Mouse (Mus musculus): ENCODE data around the gene Tapt1. TPM values are rescaled to one million over a fixed set of nuclear protein-coding genes. Genes with fewer than 3 reads are reported as not detected.
"Not testable (repeated sequence)": the region's sequence is repeated elsewhere in the genome, so short reads cannot be mapped to it uniquely, and the experiment has no call there.

Tapt1 gene
- total RNA-seq (2021), result 10 to 100 TPM; 51.6 to 53.9 TPM
- long read RNA-seq, experiment 1, transcript Tapt1-201 (14 exons, 3,513 nt), result major isoform, 41 of 58 reads
- long read RNA-seq, experiment 1, partial matches to known transcripts, result 2 of 58 reads
- long read RNA-seq, experiment 1, other reads (novel, unspliced or antisense), result 14 of 58 reads
- long read RNA-seq, experiment 2, transcript Tapt1-201 (14 exons, 3,513 nt), result major isoform, 42 of 60 reads
- long read RNA-seq, experiment 2, partial matches to known transcripts, result 0 of 60 reads
- long read RNA-seq, experiment 2, other reads (novel, unspliced or antisense), result 18 of 60 reads

DNA sequence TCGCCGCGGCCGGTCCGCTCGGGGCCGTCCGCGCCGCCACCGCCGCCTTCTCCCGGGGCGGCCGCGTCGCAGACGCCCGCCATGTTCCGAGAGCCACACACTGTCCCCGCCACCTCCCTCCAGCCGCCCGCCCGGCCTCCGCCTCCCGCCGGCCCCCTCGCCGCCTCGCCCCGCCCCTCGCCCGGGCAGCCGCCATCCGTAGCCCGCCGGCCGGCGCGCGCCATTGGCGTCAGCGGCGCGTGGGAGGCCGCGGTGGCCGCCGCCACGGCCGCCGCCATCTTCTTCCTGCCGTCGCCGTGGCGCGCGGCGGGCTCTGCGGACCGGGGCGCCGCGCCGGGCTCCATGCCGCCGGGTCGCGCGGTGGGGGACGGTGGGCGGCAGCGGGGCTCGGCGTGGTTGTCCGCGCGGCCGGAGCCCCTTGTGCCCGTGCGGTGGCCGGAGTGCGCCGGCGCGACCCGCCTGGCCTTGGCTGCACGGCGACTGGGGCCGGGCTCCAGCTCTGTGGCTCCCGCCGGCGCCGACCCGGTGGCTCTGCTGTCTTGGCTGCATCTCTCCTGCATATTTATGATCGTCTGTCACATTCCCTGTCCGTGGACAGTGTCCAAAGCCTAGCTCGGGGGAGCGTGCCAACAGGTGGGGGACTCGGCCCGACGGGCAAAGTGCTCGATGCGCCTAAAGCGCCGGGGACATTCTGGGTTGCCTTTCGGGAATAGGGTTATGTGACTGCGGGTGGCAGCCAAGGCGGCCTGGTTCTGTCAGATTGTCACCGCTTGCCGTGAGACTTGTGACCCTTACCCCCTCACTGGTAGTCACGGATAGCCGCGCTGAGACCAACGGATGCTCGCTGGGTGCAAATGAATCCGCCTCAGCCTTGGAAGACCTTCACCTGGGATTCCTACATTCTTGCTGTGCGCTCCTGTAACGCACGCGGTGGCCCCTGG lies at the start of gene Tapt1:
TSS of gene Tapt1 (minus strand) at position 106 of the 941 bp plus-strand sequence.
- H3K4me3 ChIP-seq, result peak within 1 kb of the TSS; percentile 84
- intact Hi-C loops (cut with DNase I), result loop anchor here (2.0 kb wide), 1 partner anchor 30 kb away; no protein-coding TSS in a partner anchor
- no peak for TF ChIP-seq CTCF (IDR thresholded peaks at IDR 0.05)
- H3K27ac ChIP-seq, result peak within 1 kb of the TSS; percentile 80
- peak; percentile 89 to 91 for DNase-seq (ENCODE audit: extremely low spot score in 1 of 2, low spot score in 2 of 2)

DNA sequence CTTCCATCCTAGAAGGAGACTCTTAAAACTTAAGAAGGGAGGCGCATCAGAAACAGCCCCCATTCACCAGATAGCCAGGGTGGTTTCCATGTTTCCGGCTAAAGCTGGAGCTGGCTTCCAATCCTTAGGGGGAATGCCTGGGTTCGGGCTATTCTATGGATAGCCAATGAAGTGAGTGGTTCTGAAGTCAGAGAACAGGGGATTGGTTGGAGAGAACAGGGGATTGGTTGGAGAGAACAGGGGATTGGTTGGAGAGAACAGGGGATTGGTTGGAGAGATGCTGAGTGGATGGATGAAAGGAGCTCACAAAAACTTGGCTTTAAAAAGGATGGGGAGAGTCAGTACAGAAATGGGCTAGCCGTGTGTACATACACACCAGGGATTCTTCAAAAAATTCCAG lies 45.1 kb upstream of the Tapt1 start:
- no peak overlapping the region for H3K4me3 ChIP-seq
- DNase-seq (ENCODE audit: extremely low spot score in 1 of 2, low spot score in 2 of 2), result no peak
- intact Hi-C loops (cut with DNase I), result loop anchor here (2.0 kb wide), 1 partner anchor 377 kb away; no protein-coding TSS in a partner anchor
- no peak for TF ChIP-seq CTCF (IDR thresholded peaks at IDR 0.05)
- no peak overlapping the region for H3K27ac ChIP-seq

DNA sequence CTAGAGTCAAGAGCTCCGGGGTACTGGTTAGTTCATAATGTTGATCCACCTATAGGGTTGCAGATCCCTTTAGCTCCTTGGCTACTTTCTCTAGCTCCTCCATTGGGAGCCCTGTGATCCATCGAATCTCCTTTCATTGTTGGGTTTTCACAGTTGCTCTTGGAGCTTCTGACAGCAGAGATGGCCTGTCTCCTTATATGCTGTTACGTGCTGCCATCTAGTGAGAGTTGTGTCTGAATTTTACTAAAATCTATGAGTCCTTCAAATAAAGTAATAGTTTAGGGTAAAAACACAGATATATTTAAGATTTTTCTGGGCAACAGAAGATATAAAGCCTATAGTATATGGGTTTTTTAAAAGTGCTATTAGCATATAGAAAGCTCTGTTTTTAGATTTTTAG lies 42.1 kb upstream of the Tapt1 start:
- not testable (repeated sequence) for H3K4me3 ChIP-seq; H3K27ac ChIP-seq; DNase-seq (ENCODE audit: extremely low spot score in 1 of 2, low spot score in 2 of 2)
- TF ChIP-seq CTCF (IDR thresholded peaks at IDR 0.05), result peak; percentile 68
- intact Hi-C loops (cut with DNase I), result loop anchor here (1.0 to 5.0 kb wide), 5 partner anchors 38 to 596 kb away; no protein-coding TSS in a partner anchor

DNA sequence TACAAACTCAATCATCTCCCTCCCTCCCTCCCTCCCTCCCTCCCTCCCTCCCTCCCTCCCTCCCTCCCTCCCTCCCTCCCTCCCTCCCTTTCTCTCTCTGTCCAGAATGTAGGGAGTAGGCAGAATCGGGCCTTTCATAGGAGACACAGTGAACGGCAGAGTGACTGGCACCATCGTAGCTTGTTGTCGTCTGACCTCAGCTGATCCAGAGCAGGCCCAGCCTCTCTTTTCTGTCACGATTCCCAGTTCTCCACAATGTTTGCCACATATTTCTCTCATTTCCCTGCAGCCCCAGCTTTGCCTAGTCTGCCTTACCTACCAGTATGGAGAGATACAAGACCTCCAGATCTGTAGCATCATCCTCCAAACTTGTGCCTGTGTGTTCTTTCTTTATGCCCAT lies 35.3 kb upstream of the Tapt1 start:
- H3K4me3 ChIP-seq, result no peak overlapping the region
- H3K27ac ChIP-seq, result no peak overlapping the region
- TF ChIP-seq CTCF (IDR thresholded peaks at IDR 0.05), result no peak
- intact Hi-C loops (cut with DNase I), result no loop called here
- DNase-seq (ENCODE audit: extremely low spot score in 1 of 2, low spot score in 2 of 2), result no peak

DNA sequence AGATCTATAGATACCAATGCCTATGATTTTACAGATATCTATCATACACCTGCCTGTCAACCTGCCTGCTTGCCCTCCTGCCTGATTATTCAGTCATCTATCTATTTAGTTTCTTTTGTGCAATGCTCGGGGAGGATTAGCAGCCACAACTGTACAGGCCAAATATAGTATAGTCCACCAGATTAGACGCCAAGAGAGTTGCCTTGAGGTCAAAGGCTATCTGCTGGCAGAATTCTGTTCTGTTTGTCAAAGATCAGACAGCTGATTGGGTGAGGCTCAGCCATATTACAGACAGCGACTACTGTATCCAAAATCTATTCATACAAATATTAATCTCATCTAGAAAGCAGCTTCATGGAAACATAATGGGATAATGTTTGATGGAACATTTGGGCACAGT lies 34.7 kb upstream of the Tapt1 start:
- TF ChIP-seq CTCF (IDR thresholded peaks at IDR 0.05), result no peak
- intact Hi-C loops (cut with DNase I), result no loop called here
- DNase-seq (ENCODE audit: extremely low spot score in 1 of 2, low spot score in 2 of 2), result no peak
- Histone ChIP-seq H3K4me3 (no peak overlapping the region), H3K27ac (no peak overlapping the region)

DNA sequence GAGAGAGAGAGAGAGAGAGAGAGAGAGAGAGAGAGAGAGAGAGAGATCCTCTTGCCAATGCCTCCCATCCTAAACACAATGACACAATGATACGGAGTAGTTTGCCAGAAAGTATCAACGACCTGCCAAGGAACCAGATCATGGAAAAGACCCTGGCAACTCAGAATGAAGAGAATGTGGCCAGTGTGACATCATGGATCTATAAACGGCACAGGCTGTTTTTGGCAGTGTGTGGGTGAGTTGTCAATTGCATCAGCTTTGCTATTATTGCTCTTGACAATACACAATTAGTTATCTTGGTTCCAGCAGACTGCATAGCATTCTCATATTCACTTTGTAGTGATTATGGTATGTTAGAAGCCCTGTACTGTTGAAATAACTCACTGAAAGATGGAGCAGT lies 33.3 kb upstream of the Tapt1 start:
- intact Hi-C loops (cut with DNase I), result loop anchor here (5.0 kb wide), 1 partner anchor 92 kb away; no protein-coding TSS in a partner anchor
- H3K4me3 ChIP-seq, result no peak overlapping the region
- H3K27ac ChIP-seq, result no peak overlapping the region
- DNase-seq (ENCODE audit: extremely low spot score in 1 of 2, low spot score in 2 of 2), result no peak
- no peak for TF ChIP-seq CTCF (IDR thresholded peaks at IDR 0.05)

DNA sequence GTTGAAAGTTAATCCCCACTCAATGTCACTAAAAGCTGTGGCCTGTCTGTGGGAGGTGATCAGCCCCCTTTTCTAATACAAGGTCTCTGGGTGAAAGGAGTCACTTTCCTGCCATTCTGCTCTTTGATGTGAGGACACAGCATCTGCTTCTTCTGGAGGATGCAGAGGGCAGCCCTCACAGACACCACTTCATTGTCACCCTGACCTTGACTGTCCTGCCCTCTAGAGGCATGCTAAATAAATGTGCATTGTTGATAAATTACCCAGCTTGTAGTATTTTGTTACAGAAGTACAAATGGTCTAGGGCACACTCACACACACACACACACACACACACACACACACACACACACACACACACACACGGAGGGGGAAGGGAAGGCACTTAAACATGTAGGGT lies 31.7 kb upstream of the Tapt1 start:
- TF ChIP-seq CTCF (IDR thresholded peaks at IDR 0.05), result no peak
- Histone ChIP-seq H3K4me3 (no peak overlapping the region), H3K27ac (no peak overlapping the region)
- DNase-seq (ENCODE audit: extremely low spot score in 1 of 2, low spot score in 2 of 2), result no peak
- intact Hi-C loops (cut with DNase I), result loop anchor here (5.0 kb wide), 1 partner anchor 91 kb away; no protein-coding TSS in a partner anchor

DNA sequence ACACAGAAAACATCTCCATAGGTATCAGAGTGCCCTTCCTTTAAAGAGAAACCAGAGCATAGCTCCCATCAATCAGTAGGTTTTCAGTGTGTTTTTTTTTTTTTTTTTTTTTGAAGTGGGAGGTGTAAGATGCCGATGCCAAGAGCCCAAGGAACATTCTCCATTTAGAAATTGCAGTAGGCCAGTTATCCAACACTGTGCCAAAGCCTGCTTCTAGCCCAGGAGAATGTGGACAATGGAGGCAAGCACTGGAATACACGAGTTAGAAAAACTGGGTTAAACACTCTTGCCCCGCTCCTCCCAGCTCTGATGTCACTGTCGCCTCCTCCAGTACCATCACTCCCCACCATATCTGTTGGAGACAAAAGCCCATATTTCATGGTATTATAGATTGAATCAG lies 31.0 kb upstream of the Tapt1 start:
- intact Hi-C loops (cut with DNase I), result loop anchor here (2.0 to 5.0 kb wide), 2 partner anchors 31 to 90 kb away; partner anchors contain the start of gene Tapt1
- Histone ChIP-seq H3K27ac (0 out of 2 replicates have a peak overlapping the region, but pooled peaks have one; percentile 30), H3K4me3 (no peak overlapping the region)
- TF ChIP-seq CTCF (IDR thresholded peaks at IDR 0.05), result no peak
- DNase-seq (ENCODE audit: extremely low spot score in 1 of 2, low spot score in 2 of 2), result no peak

DNA sequence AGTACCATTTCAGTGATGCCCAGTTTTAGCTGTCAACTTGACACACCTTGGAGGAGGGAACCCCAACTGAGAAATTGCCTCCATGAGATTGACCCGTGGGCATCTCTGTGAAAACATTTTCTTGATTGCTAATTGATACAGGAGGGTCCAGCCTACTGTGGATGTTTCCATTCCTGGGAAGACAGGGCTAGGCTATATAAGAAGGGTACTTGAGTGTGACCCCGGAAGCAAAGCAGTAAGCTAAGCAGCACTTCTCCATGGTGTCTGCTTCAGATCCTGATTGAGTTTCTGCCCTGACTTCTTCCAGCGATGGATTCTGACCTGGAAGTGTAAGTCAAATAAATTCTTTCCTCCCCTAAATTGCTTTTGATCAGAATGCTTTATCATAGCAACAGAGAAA lies 30.1 kb upstream of the Tapt1 start:
- Histone ChIP-seq H3K27ac (no peak overlapping the region), H3K4me3 (no peak overlapping the region)
- intact Hi-C loops (cut with DNase I), result loop anchor here (2.0 to 5.0 kb wide), 2 partner anchors 30 to 89 kb away; partner anchors contain the start of gene Tapt1
- TF ChIP-seq CTCF (IDR thresholded peaks at IDR 0.05), result no peak
- DNase-seq (ENCODE audit: extremely low spot score in 1 of 2, low spot score in 2 of 2), result no peak

DNA sequence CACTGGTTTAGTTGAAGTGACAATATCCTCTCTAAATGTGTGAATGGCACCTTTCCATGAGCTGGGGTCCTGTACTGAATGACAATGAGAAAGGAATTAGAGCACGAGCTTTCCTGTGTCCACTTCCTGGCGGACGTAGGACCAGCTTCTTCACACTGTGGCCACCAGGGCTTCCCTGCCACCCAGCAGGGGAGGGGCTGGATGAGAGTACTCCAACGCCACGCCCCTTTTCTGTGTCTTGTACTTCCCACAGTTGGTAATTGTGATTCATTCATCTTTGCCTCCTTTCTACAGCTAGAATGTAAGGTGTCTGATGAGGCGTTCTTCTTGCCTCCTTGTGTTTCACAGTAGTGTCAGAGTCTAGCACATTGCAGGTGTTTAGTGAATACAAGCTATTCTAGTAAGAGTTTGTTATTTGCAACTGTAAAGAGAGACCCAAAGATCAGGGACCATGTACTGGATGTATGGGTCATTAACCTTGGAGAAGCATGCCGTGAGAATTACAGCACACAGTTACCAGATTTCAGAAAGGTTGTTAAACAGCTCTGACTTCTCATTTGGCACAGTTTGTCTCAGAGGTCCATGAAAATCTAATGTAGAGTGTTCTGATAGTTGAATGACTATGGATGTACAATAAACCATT lies 29.5 kb upstream of the Tapt1 start:
- intact Hi-C loops (cut with DNase I), result loop anchor here (2.0 to 5.0 kb wide), 2 partner anchors 29 to 89 kb away; partner anchors contain the start of gene Tapt1
- Histone ChIP-seq H3K4me3 (no peak overlapping the region), H3K27ac (no peak overlapping the region)
- DNase-seq (ENCODE audit: extremely low spot score in 1 of 2, low spot score in 2 of 2), result no peak
- no peak for TF ChIP-seq CTCF (IDR thresholded peaks at IDR 0.05)

DNA sequence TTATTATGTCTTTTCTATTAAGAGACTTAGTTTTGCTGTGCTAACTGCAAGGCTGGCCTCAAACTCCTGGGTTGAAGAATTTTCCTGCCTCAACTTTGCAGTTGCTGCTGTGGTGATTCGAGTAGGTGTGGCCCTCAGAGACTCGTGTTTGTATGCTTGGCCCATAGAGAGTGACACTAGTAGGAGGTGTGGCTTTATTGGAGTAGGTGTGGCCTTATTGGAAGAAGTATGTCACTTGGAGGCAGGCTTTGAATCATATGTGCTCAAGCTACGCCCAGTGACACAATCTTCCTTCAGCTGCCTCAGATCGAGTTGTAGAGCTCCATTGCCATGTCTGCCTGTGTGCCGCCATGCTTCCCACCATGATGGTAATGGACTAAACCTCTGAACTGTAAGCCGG lies 27.0 kb upstream of the Tapt1 start:
- Histone ChIP-seq H3K4me3 (no peak overlapping the region), H3K27ac (no peak overlapping the region)
- intact Hi-C loops (cut with DNase I), result no loop called here
- TF ChIP-seq CTCF (IDR thresholded peaks at IDR 0.05), result no peak
- DNase-seq (ENCODE audit: extremely low spot score in 1 of 2, low spot score in 2 of 2), result no peak

All from left cerebral cortex, adult 2 months (tissue).